Mouse (Mus musculus) limb, embryonic 14.5 days (tissue): ENCODE measurements around the gene Ntf3. TPM values are rescaled to one million over a fixed set of nuclear protein-coding genes. Genes with fewer than 3 reads are reported as not detected.

Source experiments
- ATAC-seq: fragments of 200-750 bp; cut with Nextera tagmentation; 2 replicates; pipeline ENCODE4 v1.8.0; 2017; ENCODE audit warnings: low read depth, moderate number of reproducible peaks, moderate TSS enrichment; ENCODE audit not compliant: low FRiP score
- DNase-seq: peaks from one replicate; pipeline ENCODE4 v3.0.0-alpha.2; 2015; ENCODE audit warnings: low spot score
- H3K27ac ChIP-seq: fragments of 300-500 bp; sonication (generic); replicated peaks from 2 replicates; pipeline ENCODE4 v1.5.1; 2014; ENCODE audit warnings: low read depth, mild to moderate bottlenecking, low read length, moderate library complexity, mixed read lengths
- H3K27me3 ChIP-seq: fragments of 300-500 bp; sonication (generic); 2 replicates; pipeline ENCODE4 v1.6.1; 2014; ENCODE audit warnings: low read length, mixed read lengths; ENCODE audit not compliant: control insufficient read depth, insufficient read depth
- H3K36me3 ChIP-seq: fragments of 300-500 bp; sonication (generic); 2 replicates; pipeline ENCODE4 v1.6.1; 2014; ENCODE audit warnings: mild to moderate bottlenecking, low read length, moderate library complexity, mixed read lengths; ENCODE audit not compliant: control insufficient read depth, insufficient read depth
- H3K4me1 ChIP-seq: fragments of 300-500 bp; sonication (generic); 2 replicates; pipeline ENCODE4 v1.6.1; 2014; ENCODE audit warnings: antibody characterized with exemption, low read length, mixed read lengths; ENCODE audit not compliant: control insufficient read depth, insufficient read depth
- H3K4me2 ChIP-seq: fragments of 300-500 bp; sonication (generic); replicated peaks from 2 replicates; pipeline ENCODE4 v1.6.1; 2014; ENCODE audit warnings: low read depth, mild to moderate bottlenecking, low read length, moderate library complexity; ENCODE audit not compliant: severe bottlenecking
- H3K4me3 ChIP-seq: fragments of 300-500 bp; sonication (generic); replicated peaks from 2 replicates; pipeline ENCODE4 v1.5.1; 2014; ENCODE audit warnings: low read length
- H3K9ac ChIP-seq: fragments of 300-500 bp; sonication (generic); 2 replicates; pipeline ENCODE4 v1.6.1; 2014; ENCODE audit warnings: mild to moderate bottlenecking, low read depth, low read length, moderate library complexity; ENCODE audit not compliant: severe bottlenecking
- H3K9me3 ChIP-seq: fragments of 300-500 bp; sonication (generic); 2 replicates; pipeline ENCODE4 v1.6.1; 2016; ENCODE audit warnings: low read length; ENCODE audit not compliant: control insufficient read depth
- POLR2A ChIP-seq: fragments of 200-500 bp; IDR thresholded peaks from 2 replicates; pipeline ENCODE4 v1.8.0; 2012; ENCODE audit warnings: inconsistent platforms, mild to moderate bottlenecking, moderate library complexity, borderline replicate concordance; ENCODE audit not compliant: insufficient read depth, insufficient read length; ENCODE audit errors: extremely low read depth
- WGBS: fragments of 180-500 bp; shearing (Covaris S2); extraction: QIAGEN DNeasy Blood & Tissue Kit; methylation state at CpG from one replicate; pipeline ENCODE4 v1.1.7; 2014; 5-methylcytosine and 5-hydroxymethylcytosine counted together
- polyA plus RNA-seq, 2 experiments: library from polyadenylated mRNA; depleted of rRNA in 1 of 2; stranded (reverse) in 1 of 2; unstranded in 1 of 2; fragments of >200 nt; fragmentation: Nextera tagmentation in 1 of 2; extraction: Ambion mirVana in 1 of 2; gene quantifications; 2 replicates each; pipeline versions ENCODE4 v1.2.1 to v1.2.3; 2012 to 2014

The Ntf3 gene
- polyA plus RNA-seq, 2 experiments = 18.6 to 21.5 TPM

GRCm38 (mm10) chr6:126088489-126089265 lies 78.0 kb downstream of the Ntf3 start:
- DNase-seq (no peak), ATAC-seq (no peak)
- Histone ChIP-seq H3K36me3 (no peaks in the 10 kb centered on the region), H3K9ac (no peak overlapping the region), H3K27ac (no peak overlapping the region), H3K27me3 (no peaks in the 10 kb centered on the region), H3K9me3 (no peaks in the 10 kb centered on the region), H3K4me3 (no peak overlapping the region), H3K4me1 (peaks cover 11% of the 10 kb centered on the region), H3K4me2 (no peak overlapping the region)
- WGBS = 92% methylated on average over 12 of the region's 12 CpGs
- no peak for TF ChIP-seq POLR2A

GRCm38 (mm10) chr6:126086321-126086950 lies 80.3 kb downstream of the Ntf3 start:
- no peak overlapping the region for H3K4me2 ChIP-seq
- no peaks in the 10 kb centered on the region for H3K36me3 ChIP-seq
- no peaks in the 10 kb centered on the region for H3K27me3 ChIP-seq
- H3K9me3 ChIP-seq = no peaks in the 10 kb centered on the region
- peaks cover 8% of the 10 kb centered on the region for H3K4me1 ChIP-seq
- WGBS = 20% methylated on average over 3 of the region's 3 CpGs
- H3K27ac ChIP-seq = 0 out of 2 replicates have a peak overlapping the region, but pooled peaks have one; percentile 13
- DNase-seq (peak; percentile 62), ATAC-seq (peak; percentile 91)
- no peak overlapping the region for H3K9ac ChIP-seq
- no peak for TF ChIP-seq POLR2A
- H3K4me3 ChIP-seq = no peak overlapping the region

- Histone ChIP-seq H3K9me3 (no peaks in the 10 kb centered on the region), H3K36me3 (no peaks in the 10 kb centered on the region), H3K4me2 (no peak overlapping the region), H3K27me3 (no peaks in the 10 kb centered on the region), H3K4me1 (no peaks in the 10 kb centered on the region), H3K27ac (no peak overlapping the region), H3K4me3 (no peak overlapping the region), H3K9ac (no peak overlapping the region)
- WGBS = 77% methylated on average over 3 of the region's 3 CpGs
- DNase-seq (no peak), ATAC-seq (no peak)
- no peak for TF ChIP-seq POLR2A
Observed at GRCm38 (mm10) chr6:126080531-126080930, 86.2 kb downstream of the Ntf3 start.

DNA sequence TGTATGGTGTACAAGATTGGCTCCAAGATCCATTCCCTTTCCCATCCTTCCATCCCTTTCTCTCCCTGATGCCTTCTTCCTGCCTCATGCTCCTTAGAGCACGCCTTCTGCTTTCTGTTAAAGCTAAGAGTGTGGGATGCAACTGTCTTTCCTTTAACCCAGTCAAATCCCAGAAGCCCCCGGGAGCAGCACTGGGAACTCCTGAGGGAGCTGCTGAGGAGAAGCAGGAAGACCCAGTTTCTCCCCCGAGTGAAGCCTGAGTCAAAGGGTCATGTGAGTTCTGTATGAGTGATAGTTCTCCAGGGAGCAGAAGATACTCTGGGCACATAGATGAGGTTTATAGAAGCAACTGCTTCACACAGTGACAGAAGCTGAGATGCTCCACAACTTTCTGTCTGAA lies 109.0 kb downstream of the Ntf3 start:
- no peak overlapping the region for H3K9ac ChIP-seq
- H3K4me1 ChIP-seq = no peaks in the 10 kb centered on the region
- ATAC-seq (no peak), DNase-seq (no peak)
- H3K36me3 ChIP-seq = no peaks in the 10 kb centered on the region
- no peak for TF ChIP-seq POLR2A
- H3K4me2 ChIP-seq = no peak overlapping the region
- no peak overlapping the region for H3K27ac ChIP-seq
- WGBS = 83% methylated on average over 3 of the region's 3 CpGs
- no peaks in the 10 kb centered on the region for H3K27me3 ChIP-seq
- H3K9me3 ChIP-seq = no peaks in the 10 kb centered on the region
- H3K4me3 ChIP-seq = no peak overlapping the region

DNA sequence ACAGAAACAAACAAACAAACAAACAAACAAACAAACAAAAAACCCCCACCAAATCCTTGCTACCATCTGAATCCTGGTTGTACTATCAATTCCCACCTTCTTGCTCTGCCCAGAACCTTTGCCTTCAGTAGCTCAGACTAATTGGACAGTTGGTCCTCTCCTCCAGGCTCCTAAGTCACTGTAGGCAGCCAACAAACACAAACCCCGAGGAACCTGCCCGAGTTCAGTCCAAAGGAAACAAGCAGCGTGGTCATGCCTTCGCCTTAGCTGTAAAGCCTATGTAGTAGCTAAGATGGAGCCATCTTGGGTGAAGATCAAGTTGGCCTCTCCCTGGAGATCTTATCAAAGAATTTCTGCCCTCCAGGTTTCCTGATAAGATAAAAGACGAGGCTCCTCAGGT lies 113.6 kb downstream of the Ntf3 start:
- WGBS = 85% methylated on average over 5 of the region's 5 CpGs
- H3K27me3 ChIP-seq = no peaks in the 10 kb centered on the region
- H3K4me1 ChIP-seq = no peaks in the 10 kb centered on the region
- H3K9me3 ChIP-seq = no peaks in the 10 kb centered on the region
- DNase-seq = no peak
- H3K4me2 ChIP-seq = no peak overlapping the region
- no peak overlapping the region for H3K4me3 ChIP-seq
- no peak overlapping the region for H3K9ac ChIP-seq
- no peak for TF ChIP-seq POLR2A
- H3K36me3 ChIP-seq = no peaks in the 10 kb centered on the region
- no peak for ATAC-seq
- H3K27ac ChIP-seq = no peak overlapping the region
